Mouse (Mus musculus) brown adipose tissue, adult 24 weeks (tissue): Measurements from ENCODE around the gene Arhgap23. TPM values are rescaled to one million over a fixed set of nuclear protein-coding genes. Genes with fewer than 3 reads are reported as not detected.

Source experiments
- H3K27ac ChIP-seq: fragments of 200-500 bp; replicated peaks from 2 replicates; pipeline ENCODE4 v1.5.1; 2012; ENCODE audit warnings: low read depth, mild to moderate bottlenecking, low read length
- H3K4me1 ChIP-seq: fragments of 200-500 bp; 2 replicates; pipeline ENCODE4 v1.6.1; 2012; ENCODE audit warnings: low read length, mixed read lengths; ENCODE audit not compliant: control insufficient read depth, insufficient read depth, insufficient read length
- H3K4me3 ChIP-seq: fragments of 200-500 bp; 2 replicates; pipeline ENCODE4 v1.5.1; 2012; ENCODE audit warnings: low read depth, mild to moderate bottlenecking, low read length, moderate library complexity; ENCODE audit not compliant: insufficient read depth
- polyA plus RNA-seq: library from polyadenylated mRNA; stranded (reverse); fragments of >200 nt; gene quantifications from 2 replicates; pipeline ENCODE4 v1.2.4, GENCODE M21; 2012; ENCODE audit not compliant: missing spikeins, insufficient read depth, insufficient read length

Arhgap23 gene
- polyA plus RNA-seq, 1 experiment: 5.5 TPM

DNA sequence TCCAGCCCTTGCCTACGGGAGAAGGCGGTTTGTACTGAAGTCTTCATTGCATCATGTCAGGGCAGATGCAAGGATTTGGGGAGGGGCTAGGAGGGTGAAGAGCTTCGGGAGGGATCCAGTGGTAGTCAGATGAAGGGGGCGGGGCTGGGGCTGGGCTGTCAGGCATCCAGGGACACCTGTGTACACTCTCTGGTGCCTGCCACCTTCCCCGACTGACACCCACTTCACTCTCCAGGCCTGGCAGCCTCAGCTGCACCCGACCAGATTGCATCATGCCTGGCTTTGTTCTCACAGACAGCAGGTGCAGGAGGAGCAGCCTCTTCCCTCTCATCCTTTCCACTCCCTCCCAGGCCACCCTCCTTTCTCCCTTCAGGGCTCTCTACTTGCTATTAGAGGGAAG, 14.3 kb upstream of the Arhgap23 start:
- no peak overlapping the region for H3K4me3 ChIP-seq
- peaks cover 11% of the 10 kb centered on the region for H3K4me1 ChIP-seq
- H3K27ac ChIP-seq: no peak overlapping the region

DNA sequence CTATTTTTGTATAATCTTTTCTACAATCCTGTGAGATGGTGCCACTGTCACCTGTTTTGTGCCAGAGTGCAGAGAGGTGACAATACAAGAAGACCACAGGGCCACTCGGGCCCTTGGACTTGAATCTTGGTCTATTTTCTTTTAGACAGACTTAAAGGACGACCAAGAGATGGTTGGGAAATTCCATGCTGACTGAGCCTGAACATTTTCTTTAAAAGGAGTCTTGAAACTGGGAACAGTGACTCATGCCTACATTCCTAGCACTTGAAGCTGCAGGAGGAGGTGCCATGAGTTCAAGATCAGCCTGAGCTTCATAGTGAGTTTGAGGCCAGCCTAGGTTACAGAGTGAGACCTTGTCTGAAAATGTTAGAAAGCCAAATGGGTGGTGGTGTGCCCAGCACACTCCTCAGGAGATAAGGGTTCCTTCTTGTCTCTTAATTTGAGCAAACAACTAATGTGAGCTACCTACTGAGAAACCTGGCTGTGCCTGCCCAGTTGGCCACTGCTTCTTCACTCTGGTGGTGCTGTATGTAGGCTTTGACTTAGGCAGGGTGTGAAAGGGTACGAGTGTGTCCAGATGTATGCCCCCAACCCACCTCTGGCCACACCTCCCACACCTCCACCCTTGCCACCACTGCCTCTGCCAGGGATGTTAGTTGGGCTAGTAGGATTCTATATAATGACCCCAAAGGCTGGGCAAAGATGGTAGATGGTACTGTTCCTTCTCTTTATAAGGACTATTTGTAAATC, 13.5 kb upstream of the Arhgap23 start:
- no peak overlapping the region for H3K4me3 ChIP-seq
- no peak overlapping the region for H3K27ac ChIP-seq
- peaks cover 11% of the 10 kb centered on the region for H3K4me1 ChIP-seq

DNA sequence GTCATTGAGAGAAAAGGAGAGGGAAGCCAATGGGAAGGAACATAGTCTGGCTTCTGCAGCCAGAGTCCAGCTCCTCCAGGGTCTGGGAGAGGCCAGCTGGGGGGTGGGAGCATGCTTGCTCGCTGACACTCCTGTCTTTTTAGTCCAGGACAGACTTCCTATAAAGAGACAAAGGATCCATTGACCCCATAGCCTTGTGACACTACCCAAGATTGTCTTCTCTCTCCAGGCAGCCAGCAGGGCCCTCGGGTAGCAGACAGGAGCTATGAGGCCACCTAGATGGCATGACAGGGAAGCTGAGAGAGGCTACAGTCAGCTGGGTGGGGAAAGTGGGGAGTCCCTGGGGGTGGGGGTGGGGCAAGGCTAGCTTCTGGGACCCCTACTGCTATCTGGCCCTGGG, 12.6 kb upstream of the Arhgap23 start:
- H3K27ac ChIP-seq: no peak overlapping the region
- H3K4me1 ChIP-seq: peaks cover 11% of the 10 kb centered on the region
- no peak overlapping the region for H3K4me3 ChIP-seq

DNA sequence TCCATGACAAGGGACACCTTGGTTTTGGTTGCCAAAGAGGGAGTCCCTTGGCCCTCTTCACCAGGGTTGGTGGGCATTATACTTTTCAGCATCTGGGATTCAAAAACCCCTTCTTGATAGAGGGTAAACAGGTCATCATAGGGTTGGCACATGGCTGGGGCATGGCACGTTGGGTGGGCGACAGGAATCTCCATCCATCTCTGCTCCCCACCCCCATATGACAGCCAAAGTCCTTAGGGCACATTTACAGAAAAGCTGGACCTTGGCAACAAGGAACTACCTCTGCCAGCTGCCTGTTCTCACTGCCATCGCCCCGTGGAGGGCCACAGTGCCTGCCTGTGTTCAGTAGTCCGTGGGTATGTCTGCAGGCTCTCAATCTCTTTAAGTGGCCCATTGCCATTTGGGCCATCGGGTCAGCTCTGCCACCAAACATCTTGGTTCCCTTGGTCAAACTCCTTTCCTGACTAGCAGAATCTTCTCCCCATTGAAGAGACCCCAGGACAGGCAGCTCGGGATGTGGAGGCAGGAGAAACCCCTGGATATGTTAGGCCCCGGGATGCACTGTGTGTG, 11.6 kb upstream of the Arhgap23 start:
- 0 out of 2 replicates have a peak overlapping the region, but pooled peaks have one; percentile 61 for H3K4me3 ChIP-seq
- H3K4me1 ChIP-seq: peaks cover 11% of the 10 kb centered on the region
- H3K27ac ChIP-seq: no peak overlapping the region

DNA sequence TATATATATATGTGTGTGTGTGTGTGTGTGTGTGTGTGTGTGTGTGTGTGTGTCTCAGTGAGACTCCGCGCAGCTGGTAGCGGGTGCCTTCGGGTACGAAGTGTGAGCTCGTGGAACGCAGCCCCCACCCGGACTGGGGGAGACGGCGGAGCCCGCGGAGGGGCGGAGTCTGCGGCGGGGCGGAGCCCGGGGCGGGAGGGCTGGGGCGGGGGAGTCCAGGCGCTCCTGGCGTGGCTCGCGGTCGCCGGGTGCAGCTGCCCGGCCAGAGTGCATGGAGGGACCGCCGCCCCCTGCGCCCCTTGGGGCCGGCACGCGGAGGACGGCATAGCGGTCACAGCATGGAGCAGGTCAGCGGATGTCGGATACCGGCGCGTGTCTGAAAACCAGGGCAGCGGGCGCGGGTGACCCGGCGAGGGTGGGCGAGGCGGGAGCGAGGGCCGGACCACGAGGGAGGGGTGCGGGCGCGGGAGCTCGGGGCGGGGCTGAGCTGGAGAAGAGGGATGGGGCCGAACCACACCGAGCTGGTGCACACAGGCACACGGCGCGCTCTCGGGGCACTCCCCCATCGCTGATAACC, 11.1 kb upstream of the Arhgap23 start:
- H3K27ac ChIP-seq: no peak overlapping the region
- peak overlapping the region; percentile 61 for H3K4me3 ChIP-seq
- H3K4me1 ChIP-seq: peaks cover 11% of the 10 kb centered on the region

DNA sequence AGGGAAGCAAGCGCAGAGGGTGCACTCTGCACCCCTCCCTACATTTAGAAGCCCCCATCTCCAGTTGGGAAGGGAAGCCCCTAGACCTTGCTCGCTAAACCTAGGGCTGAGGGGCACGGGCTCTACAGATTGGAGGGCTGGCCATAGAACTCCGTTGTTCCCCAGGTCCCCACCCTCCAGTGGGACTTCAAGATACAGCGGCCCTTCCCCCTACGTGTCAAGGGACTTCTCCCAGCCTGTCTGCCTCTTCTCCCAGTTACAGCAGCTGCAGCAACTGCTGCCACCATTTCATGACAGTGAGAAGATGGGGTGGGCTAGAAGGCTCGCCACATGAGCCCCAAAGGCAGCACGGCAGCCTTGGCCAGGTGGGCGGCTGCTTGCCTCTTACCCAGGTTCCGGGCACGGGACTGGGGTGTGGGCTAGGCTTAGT, 10.6 kb upstream of the Arhgap23 start:
- peak overlapping the region; percentile 61 for H3K4me3 ChIP-seq
- H3K27ac ChIP-seq: no peak overlapping the region
- peaks cover 11% of the 10 kb centered on the region for H3K4me1 ChIP-seq

DNA sequence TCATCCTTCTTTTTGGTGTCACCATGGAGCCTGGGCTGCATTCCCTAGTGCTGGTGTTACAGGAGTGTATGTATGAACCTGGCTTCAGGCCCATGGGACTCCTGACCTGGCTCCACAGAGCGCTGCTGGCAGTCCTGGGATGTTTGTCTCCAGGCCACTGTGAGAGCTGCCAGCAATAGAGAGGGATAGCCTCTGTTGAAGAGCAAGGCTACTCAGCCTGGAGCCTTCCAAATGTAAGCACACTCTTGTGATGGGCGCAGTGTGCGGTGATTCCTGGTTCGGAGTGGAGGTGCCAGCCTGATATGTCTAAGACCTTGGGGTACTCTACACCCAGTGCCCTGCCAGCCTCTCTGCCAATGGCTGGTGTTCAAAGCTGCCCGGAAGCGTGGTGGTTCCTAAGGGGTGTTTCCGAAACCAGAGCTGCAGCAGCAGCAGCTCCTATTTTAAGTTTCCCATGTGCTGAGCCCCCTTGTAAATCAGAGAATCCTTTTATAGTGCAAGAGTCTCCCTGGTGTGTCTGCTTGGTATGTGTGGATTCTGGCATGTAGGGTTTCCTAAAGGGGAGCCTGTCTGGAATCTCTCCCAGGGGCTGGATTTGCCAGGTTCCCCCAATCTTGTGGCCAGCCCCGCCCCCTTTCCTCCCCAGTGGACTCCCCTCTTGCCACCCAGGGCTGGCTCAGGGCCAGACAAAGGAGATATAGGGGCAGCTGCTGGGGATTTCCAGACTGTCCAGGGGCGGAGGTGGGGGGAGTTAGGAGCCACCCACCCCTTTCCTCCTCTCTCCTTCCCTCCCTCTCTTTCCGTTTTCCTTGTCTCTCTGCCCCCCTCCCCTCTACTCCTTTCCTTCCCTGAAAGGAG, 9.0 kb upstream of the Arhgap23 start:
- no peak overlapping the region for H3K27ac ChIP-seq
- H3K4me3 ChIP-seq: no peak overlapping the region
- H3K4me1 ChIP-seq: peaks cover 11% of the 10 kb centered on the region

DNA sequence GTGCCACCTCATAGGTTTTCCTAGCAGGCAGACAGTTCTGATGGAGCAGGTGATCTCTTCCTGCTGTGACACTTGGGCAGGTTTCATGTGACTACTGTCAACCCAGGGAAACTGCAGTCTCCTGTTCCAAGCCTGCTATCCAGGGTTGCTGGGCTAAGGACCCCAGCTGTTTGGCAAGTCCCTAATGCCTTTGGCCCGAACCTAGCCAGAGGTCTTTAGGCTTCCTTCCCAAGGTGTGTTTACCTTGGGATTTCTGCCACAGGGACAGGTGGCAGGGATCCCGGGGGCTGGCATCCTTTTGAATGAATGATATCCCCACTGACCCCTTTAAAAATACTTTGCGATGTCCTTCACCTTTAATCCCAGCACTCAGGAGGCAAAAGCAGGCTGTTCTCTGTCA, 7.9 kb upstream of the Arhgap23 start:
- Histone ChIP-seq H3K4me1 (peaks cover 14% of the 10 kb centered on the region), H3K27ac (no peak overlapping the region), H3K4me3 (no peak overlapping the region)

DNA sequence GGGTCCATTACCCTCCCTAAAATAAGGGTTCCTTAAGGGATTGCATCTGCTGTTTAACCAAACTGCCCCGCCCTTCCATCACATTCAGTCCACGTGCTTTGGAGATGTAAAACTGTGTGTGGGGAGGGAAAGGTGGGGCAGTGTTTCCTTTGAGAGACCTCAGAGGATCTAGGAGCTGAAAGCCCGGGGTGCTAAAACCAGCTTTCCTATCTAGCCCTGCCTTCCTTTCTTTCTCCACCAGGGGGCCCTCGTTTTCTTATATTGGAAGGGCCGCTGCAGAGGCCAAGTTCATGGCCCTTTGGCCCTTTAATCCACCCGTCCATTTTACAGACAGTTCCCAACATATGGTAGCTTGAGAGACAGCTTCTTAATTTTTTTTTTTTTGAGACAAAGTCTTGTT, 7.2 kb upstream of the Arhgap23 start:
- H3K4me3 ChIP-seq: no peak overlapping the region
- peaks cover 21% of the 10 kb centered on the region for H3K4me1 ChIP-seq
- no peak overlapping the region for H3K27ac ChIP-seq

DNA sequence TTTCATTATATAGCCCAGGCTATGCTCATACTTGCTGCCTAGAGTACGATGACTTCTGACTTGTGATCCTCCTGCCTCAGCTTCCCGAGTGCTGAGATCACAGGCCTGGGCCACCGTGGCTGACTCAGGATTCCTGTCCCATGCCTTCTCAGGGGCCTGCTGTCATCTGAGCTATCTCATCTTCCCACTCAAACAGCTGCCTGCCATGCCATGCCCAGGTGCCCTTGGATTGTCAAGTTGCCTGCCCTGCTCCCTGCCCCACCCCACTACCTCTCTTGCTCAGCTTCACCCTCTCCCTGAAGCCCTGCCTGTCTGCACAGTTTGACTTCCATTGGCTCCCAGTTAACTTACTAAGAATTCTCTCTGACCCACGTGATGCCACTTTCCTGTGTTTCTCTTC, 4.4 kb upstream of the Arhgap23 start:
- Histone ChIP-seq H3K4me1 (peaks cover 14% of the 10 kb centered on the region), H3K4me3 (no peak overlapping the region), H3K27ac (no peak overlapping the region)

DNA sequence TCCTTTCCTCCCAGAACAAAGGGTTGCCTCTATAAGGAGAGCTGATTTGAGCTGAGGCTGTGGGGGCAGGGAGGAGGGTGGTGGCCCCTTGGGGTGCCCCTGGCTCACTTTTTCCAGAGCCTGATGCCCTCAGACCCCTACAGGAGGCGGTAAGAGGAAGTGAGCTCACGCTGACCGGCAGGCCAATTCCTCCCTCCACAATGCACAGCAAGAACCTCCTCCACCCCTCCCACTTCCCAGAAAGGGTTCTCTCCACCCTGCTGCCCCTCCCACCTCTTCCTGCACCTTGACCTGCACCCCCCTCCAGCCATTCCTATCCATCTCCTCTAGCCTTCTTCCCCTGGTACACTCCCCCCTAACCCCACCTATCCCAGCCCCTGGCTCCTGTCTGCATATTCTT, 3.2 kb upstream of the Arhgap23 start:
- peaks cover 14% of the 10 kb centered on the region for H3K4me1 ChIP-seq
- H3K4me3 ChIP-seq: peak overlapping the region; percentile 4; the same call in 1 of the 2 replicates
- peak overlapping the region; percentile 83 for H3K27ac ChIP-seq

DNA sequence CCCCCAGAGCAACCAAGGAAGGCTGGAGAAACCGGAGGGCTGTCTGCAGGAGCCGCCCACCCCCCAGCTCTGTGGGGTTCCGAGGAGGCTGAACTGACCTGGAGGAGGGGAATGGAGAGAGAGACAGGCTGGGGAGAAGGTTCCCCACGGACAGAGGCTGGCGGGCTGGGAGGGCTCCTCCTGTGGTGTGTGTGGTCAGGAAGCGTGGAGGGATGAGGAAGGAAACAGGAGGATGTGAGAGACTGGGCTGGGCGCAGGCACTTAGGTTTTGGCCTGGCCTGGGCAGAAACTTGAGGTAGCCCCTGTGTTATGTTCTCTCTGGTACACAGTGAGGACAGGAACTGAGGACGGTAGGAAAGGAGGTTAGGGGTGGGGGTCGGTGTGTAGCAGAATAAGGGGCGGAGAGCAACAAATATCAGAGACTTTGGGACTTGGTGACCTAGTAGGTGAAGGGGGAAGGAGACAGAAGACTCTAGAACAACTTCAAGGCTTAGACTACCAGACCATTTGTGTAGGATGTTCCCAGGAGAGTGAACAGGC, 2.5 kb upstream of the Arhgap23 start:
- Histone ChIP-seq H3K27ac (peak overlapping the region; percentile 73), H3K4me1 (peaks cover 17% of the 10 kb centered on the region), H3K4me3 (no peak overlapping the region)

DNA sequence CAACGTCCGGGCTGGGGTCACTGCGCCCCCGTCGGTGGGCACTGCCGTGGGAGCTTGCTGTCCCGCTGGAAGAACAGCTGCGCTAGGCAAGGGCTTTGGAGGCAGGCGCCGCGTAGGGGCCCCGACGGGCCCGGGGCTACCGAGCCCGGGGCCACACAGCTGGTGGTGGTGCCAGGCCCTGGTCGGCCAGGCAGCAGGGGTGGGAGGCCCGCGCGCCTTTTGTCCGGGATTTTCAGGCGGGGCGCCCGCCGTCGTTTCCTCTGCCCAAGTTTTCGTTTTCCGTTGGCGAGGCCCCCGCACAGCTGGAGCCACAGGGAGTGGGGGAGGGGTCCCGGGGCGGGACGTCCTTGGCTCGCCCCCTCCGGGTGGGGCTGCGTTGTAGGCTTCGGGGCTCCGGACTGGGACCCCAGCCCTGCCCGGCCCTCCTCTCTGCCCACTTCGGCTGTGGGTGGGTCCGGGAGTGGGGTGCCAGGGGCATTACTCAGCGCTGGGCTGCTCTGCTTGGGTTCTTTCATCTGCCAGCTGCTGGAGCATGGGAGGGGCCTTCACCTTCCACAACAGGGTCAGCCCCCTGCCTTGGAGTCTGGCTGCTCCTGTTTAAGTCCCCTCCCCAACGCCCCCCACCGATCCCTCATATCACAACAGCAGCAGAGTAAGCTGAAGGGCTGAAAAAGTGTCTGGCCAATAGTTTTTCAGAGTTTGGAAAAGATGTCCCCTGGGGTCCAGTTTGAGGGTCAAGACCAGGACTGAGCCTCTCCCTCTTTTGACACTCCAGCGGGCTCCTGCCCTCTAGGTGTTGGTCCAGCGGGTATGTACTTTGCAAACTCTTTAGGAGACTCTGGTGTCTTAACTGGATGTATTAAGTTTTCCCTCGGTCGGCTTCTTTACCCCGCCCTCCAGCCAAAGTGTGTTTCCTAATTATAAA, 641 bp downstream of the Arhgap23 start:
- H3K27ac ChIP-seq: peak overlapping the region; percentile 69
- peaks cover 17% of the 10 kb centered on the region for H3K4me1 ChIP-seq
- peak overlapping the region; percentile 88 for H3K4me3 ChIP-seq

DNA sequence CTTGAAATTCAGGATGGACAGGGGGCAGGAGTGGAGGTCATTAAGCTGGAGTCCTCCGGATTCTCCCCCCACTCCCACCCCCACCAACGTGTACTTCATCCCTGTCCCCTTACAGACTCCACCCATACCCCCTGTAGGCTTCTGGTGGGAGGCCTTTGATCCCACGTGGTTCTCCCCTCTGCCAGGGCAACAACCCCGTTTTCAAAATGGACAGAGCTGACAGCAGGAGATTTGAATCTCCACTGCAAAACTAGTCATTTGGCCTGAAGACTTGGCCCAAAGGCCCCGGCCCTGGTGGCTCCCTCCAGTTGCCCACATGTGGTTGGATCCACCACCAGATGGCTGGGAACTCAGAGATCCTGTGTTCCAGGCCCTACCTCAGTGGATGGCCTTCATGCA, 1.3 kb downstream of the Arhgap23 start:
- H3K4me1 ChIP-seq: peaks cover 17% of the 10 kb centered on the region
- H3K4me3 ChIP-seq: peak overlapping the region; percentile 88
- no peak overlapping the region for H3K27ac ChIP-seq
